Mouse (Mus musculus): ENCODE measurements at regions not wholly inside any gene's neighbourhood (a gene's known extent, or its start where the extent isn't known, plus 50 kb on each side); places are given as distances from the start of the nearest gene placed in this dataset.

DNA sequence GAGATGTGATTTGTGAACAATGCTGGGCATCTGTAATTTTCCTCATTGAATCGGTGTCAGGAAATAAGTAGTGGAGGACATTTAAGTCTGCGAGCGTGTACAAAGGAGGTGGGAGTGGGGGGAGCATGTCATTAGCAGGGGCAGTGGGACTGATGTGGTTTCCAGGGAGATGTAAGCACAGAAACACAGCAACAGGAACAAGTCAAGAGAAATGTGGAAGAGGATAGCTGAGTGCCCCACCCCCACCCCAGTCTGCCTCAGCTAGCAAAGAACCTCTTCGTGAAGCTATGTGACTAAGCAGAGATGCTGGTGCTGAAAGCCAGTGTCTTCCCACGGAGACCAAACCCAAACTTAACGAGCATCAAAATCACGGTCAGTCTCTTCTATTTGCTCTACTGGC is 151.9 kb downstream of the Drd1 start:
- no peak for DNase-seq (ENCODE audit: low spot score in 2 of 2)

DNA sequence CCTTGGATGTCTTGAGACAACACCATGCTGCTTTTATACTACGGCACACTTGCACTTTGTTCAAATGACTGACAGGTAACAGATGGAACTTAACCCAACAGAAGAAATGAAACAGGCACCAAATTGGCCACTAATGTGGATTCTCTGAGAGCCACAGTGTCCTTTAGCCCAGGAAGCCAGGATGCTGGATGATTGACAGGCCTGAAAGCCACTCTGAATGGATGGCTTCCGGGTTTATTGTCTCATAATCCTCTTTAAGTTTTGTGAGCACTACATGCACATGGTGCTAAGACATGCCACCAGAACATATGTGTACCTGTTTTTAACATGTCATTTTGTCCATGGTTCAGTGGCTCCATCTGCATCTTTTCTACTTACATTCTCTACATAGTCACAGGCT is 152.7 kb downstream of the Drd1 start:
- no peak for DNase-seq (ENCODE audit: low spot score in 2 of 2)

DNA sequence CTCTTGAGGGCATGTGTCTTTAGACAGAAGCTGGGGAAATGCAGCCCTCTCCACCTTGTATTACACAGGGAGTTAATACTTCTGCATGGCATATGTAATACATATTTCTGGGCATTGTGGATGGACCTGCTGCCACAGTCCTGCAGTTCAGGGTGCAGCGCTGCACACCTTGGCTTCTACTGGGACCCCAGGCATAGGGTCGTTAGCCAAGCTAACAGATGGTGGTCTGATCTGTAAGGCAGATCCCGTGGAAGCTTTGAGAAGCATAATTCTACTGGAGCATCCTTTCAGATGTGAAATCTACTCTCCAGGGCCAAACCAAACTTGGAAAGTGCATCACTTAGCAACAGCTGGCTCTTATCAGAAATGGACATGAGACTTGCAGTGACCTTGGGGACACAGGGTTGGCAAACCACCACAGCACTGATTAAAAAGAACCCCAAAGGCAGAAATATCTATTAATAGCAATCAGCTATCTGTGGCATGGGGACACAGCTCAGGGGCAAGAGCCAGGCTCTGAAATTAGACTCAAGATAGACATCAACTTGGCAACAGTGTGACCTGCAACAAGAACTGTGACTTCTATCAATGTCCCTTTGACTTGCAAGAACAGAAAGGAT is 155.0 kb downstream of the Drd1 start:
- no peak for DNase-seq (ENCODE audit: low spot score in 2 of 2)

DNA sequence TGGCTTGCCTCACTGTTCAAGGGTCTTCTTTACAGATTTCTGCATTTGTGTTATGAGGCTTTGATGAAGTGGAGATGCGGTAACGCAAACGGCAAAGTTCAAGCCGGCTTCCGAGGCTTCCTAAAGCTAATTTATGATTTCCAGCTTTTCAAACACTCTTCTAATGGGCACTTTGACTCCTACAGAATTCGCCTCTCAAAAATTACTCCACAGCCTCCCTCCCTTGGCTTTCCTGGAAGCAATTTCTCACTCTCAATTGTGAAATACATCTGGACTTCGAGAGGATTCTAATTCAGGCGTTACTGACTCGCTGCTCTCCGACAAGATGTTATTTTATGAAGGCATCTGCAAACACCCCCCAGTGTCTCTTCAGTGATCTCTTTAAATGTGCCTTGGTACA is 157.2 kb downstream of the Drd1 start:
- DNase-seq (ENCODE audit: low spot score in 2 of 2), result no peak

- no peak for DNase-seq (ENCODE audit: low spot score in 2 of 2)
These were observed 158.3 kb downstream of the Drd1 start for GRCm38 (mm10) chr13:53897176-53897575.

DNA sequence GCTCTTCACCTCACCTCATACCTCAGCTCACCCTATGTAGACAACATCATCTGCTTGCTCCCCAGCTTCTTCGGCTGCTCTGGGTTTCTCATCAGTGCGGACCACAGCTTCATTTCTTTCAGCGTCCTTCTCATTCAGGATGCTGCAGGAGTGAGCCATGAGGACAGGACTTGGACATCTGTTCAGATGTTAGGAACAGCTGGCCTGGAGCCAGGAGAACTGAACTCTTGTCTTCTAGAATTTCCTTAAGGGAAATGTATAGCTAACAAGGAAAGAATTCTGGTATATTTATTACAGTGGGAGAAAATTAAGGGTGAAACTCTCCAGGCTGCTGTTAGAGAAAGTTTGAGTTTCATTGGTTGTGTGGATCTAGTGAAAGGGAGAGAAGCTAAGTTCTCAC is 167.1 kb downstream of the Drd1 start:
- no peak for DNase-seq (ENCODE audit: low spot score in 2 of 2)

GRCm38 (mm10) chr13:53885756-53886155 is 169.7 kb downstream of the Drd1 start:
- no peak for DNase-seq (ENCODE audit: low spot score in 2 of 2)

DNA sequence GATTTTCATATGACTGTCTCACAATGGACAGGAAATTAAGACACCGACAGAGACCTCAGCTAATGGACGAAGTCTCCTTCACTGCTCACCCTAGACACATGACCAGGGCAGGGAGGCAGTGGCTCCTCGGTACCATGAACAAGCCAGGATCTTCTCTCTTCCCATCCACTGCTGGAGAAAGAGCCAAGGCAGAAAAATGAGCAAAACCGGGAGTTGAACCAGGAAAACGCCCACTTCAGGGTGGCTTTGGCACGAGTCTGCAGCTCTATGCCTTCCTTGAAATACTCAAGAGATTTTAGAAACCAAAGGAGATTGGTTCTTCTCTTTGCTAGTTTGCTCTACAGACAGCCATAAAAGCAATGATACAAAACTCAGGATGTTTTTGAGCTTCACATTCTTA is 172.3 kb downstream of the Drd1 start:
- DNase-seq (ENCODE audit: low spot score in 2 of 2), result no peak

DNA sequence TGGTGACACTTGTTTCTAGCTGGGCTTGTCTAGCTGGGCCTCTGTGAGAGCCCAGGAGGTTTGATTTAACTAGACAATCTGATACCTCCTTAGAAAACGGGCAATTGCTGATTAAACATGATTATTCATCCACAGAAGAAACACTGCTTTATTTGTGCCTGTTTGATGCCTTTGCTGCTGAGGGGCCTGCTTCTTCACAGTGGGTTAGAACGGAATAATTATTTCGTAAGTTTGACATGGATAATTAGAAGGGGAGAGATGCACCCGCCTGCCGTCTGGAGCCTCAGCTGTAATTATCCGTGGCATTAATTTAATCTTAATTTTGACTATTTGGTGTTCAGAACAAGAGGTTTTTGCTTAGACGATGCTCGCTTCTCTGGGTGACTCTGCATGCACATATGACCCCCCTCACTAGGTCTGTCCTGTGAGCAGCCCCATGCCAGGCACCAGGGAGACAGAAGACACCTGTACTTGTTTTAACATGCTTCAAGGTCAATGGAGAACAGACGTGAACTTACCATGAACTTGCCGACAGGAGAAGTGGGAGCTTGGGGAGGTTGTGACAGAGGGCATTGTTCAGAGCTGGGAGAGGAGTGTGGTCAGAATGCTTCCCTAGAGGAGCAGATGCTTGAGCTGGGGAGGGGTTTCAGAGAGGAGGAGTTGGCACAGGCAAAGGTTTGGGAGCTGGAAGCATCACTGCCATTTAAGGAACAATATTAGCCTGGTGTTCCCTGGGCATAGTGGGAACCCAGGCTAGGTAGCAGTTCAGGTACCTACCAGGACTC is 174.8 kb downstream of the Drd1 start:
- no peak for DNase-seq (ENCODE audit: low spot score in 2 of 2)

- DNase-seq (ENCODE audit: low spot score in 2 of 2), result no peak
These were observed 180.0 kb downstream of the Drd1 start for GRCm38 (mm10) chr13:53875546-53875945.

DNA sequence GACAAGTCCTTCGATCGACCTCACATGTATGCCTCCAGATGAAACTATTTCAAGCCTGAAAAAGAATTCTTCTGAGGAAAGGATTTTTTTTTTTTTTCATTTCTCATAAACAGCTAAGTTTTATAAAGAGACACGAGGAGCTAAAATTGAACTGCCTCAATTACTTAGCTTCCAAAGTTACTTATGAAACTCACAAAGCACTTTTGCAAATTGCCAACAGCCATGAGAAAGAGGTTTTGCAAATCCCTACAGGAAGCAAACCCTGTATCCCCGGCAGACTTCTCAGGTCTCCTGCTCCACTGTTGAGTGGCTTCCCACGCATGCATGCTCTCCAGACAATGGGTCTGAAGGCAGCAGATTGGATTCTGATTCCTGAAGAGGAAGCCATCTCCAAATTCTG is 190.2 kb downstream of the Drd1 start:
- no peak for DNase-seq (ENCODE audit: low spot score in 2 of 2)

DNA sequence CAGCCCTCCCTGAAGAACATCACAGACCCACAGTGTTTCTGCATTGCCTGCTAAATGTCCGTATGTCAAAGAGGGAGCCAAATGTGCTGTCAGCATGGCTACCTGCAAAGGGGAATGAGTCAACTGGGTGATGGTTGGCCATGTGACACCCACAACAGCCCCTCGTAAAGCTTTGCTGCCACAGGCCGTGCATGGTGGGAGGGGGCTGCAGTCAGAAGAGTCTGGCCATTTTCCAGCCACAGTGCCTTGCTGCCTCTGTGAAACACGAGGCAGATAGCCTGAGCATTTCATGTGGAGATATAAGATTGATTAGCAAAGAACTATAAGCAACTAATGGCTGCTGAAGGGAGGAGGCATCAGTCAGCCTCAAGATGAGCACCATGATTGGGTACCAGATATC is 193.2 kb downstream of the Drd1 start:
- DNase-seq (ENCODE audit: low spot score in 2 of 2), result no peak

GRCm38 (mm10) chr13:53854196-53854595 is 201.3 kb downstream of the Drd1 start:
- DNase-seq (ENCODE audit: low spot score in 2 of 2), result no peak

- no peak for DNase-seq (ENCODE audit: low spot score in 2 of 2)
These were observed 205.4 kb downstream of the Drd1 start for GRCm38 (mm10) chr13:53850146-53850545.

- no peak for DNase-seq (ENCODE audit: low spot score in 2 of 2)
These were observed 209.3 kb downstream of the Drd1 start for GRCm38 (mm10) chr13:53846221-53846620.

- DNase-seq (ENCODE audit: low spot score in 2 of 2), result no peak
These were observed 209.7 kb downstream of the Drd1 start for GRCm38 (mm10) chr13:53845786-53846185.

DNA sequence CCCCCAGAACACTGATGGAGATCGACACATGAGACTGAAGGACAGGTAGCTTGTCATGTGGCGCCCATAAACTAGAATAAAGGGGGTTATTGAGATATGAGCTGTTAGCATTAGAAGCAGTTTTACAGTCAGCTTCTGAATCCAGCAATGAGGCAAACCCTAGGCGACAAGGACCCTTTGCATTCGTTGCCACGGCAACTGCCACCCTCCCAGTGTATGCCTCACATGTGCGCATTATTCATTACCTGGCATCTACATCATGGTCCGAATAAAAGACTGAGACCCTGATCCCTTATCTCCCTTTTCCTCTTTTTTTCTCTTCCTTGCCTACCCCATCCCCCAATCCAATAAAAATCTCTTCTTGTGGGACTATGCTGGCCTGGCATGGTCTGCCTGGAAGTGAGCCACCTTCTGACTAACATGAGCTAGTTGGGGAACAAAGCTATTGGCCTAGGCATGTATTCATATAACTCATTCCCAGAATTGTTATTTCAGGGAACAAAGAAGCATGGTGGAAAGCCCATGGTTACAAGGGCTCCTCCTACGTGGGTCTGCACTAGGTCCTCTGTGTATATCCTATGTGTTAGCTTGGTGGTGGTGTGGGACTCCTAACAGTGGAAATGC is 229.4 kb downstream of the Drd1 start:
- DNase-seq (ENCODE audit: low spot score in 2 of 2), result no peak

DNA sequence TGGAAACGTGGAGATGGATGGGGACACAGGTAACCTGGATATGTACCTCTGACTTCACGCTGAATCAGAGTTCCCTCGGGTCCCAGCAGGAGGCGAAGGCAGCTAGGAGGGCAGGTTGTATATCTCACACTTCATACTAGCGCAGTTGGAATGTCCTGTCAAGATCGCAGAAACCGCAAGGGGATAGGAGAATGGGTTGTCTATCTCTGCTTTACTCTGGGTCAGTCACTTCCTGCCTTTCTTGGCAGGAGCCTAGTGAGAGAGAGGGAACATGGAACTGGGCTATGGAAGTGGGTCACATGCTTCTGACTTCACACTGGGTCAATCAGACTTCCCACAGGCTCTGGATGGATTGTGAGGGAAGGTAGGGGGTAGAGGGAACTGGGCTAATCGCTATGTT is 233.4 kb downstream of the Drd1 start:
- DNase-seq (ENCODE audit: low spot score in 2 of 2), result no peak

GRCm38 (mm10) chr13:53815629-53816028 is 239.9 kb downstream of the Drd1 start:
- no peak for DNase-seq (ENCODE audit: low spot score in 2 of 2)

DNA sequence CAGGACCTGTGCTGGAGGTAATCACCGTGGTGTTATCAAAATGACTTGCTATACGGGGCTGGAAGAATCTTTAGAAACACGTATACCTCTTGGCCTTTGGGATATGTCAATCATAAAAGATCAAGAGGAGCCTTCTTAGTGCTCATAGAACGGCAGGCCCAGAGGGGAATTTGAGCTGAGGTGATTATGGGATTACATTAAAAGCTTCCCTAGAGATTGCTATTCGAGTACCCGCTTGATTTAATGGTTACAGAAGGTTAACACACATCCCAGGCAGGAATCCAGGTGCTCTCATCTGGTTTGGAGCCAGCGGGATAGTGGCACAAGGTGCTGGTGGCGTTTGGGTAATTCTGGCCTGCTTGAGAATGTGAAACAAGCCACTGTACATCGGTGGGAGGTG is 241.4 kb downstream of the Drd1 start:
- no peak for DNase-seq (ENCODE audit: low spot score in 2 of 2)

DNA sequence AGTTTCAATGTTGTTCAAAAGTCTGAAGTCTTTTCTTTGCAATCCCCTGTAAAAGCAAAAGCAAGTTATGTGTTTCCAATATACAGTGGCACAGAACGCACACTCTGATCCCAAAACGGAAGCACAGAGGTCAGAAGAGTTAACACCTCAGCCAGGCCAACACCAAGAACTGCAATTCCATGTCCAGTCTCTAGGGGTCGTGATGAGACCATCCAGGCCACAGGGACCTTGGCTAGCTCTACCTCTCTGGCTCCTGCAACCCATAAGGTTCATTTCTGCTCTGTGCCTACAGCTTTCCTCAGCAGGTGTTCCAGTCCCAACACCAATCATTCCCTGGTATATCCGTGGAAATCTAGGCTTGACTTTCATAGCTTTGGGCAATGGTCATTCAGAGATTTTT is 243.6 kb downstream of the Drd1 start:
- DNase-seq (ENCODE audit: low spot score in 2 of 2), result no peak

- DNase-seq (ENCODE audit: low spot score in 2 of 2), result no peak
These were observed 244.4 kb downstream of the Drd1 start for GRCm38 (mm10) chr13:53811151-53811550.

Measured in natural killer cell, adult 2 months (primary cell).